Mouse (Mus musculus): ENCODE measurements at regions not wholly inside any gene's neighbourhood (a gene's known extent, or its start where the extent isn't known, plus 50 kb on each side); places are given as distances from the start of the nearest gene placed in this dataset.

- DNase-seq (ENCODE audit: low read depth, low spot score) = no peak
Measured at GRCm38 (mm10) chr13:83872887-83873286, 349.2 kb upstream of the Tmem161b start.

GRCm38 (mm10) chr13:83879561-83879960 lies 342.5 kb upstream of the Tmem161b start:
- DNase-seq (ENCODE audit: low read depth, low spot score) = no peak

- DNase-seq (ENCODE audit: low read depth, low spot score) = no peak
Measured at GRCm38 (mm10) chr13:83880305-83880704, 341.8 kb upstream of the Tmem161b start.

- no peak for DNase-seq (ENCODE audit: low read depth, low spot score)
Measured at GRCm38 (mm10) chr13:83880772-83881171, 341.3 kb upstream of the Tmem161b start.

- DNase-seq (ENCODE audit: low read depth, low spot score) = no peak
Measured at GRCm38 (mm10) chr13:83882839-83883238, 339.3 kb upstream of the Tmem161b start.

- DNase-seq (ENCODE audit: low read depth, low spot score) = no peak
Measured at GRCm38 (mm10) chr13:83883821-83884220, 338.3 kb upstream of the Tmem161b start.

GRCm38 (mm10) chr13:83884226-83884625 lies 337.9 kb upstream of the Tmem161b start:
- no peak for DNase-seq (ENCODE audit: low read depth, low spot score)

- DNase-seq (ENCODE audit: low read depth, low spot score) = no peak
Measured at GRCm38 (mm10) chr13:83884766-83885543, 337.1 kb upstream of the Tmem161b start.

- DNase-seq (ENCODE audit: low read depth, low spot score) = no peak
Measured at GRCm38 (mm10) chr13:83885729-83886128, 336.4 kb upstream of the Tmem161b start.

- DNase-seq (ENCODE audit: low read depth, low spot score) = no peak
Measured at GRCm38 (mm10) chr13:83914697-83915096, 307.4 kb upstream of the Tmem161b start.

- peak; percentile 3 for DNase-seq (ENCODE audit: low read depth, low spot score)
Measured at GRCm38 (mm10) chr13:83932761-83933160, 289.3 kb upstream of the Tmem161b start.

GRCm38 (mm10) chr13:83946495-83946894 lies 275.6 kb upstream of the Tmem161b start:
- no peak for DNase-seq (ENCODE audit: low read depth, low spot score)

- DNase-seq (ENCODE audit: low read depth, low spot score) = no peak
Measured at GRCm38 (mm10) chr13:83951163-83951562, 270.9 kb upstream of the Tmem161b start.

GRCm38 (mm10) chr13:83951808-83952207 lies 270.3 kb upstream of the Tmem161b start:
- no peak for DNase-seq (ENCODE audit: low read depth, low spot score)

- DNase-seq (ENCODE audit: low read depth, low spot score) = no peak
Measured at GRCm38 (mm10) chr13:83952353-83952752, 269.7 kb upstream of the Tmem161b start.

GRCm38 (mm10) chr13:83952862-83953261 lies 269.2 kb upstream of the Tmem161b start:
- no peak for DNase-seq (ENCODE audit: low read depth, low spot score)

- DNase-seq (ENCODE audit: low read depth, low spot score) = no peak
Measured at GRCm38 (mm10) chr13:83955701-83956100, 266.4 kb upstream of the Tmem161b start.

GRCm38 (mm10) chr13:83978541-83978940 lies 243.6 kb upstream of the Tmem161b start:
- no peak for DNase-seq (ENCODE audit: low read depth, low spot score)

GRCm38 (mm10) chr13:83979535-83979934 lies 242.6 kb upstream of the Tmem161b start:
- no peak for DNase-seq (ENCODE audit: low read depth, low spot score)

GRCm38 (mm10) chr13:83984651-83985331 lies 237.3 kb upstream of the Tmem161b start:
- DNase-seq (ENCODE audit: low read depth, low spot score) = no peak

GRCm38 (mm10) chr13:83987746-83988423 lies 234.2 kb upstream of the Tmem161b start:
- DNase-seq (ENCODE audit: low read depth, low spot score) = no peak

GRCm38 (mm10) chr13:83988517-83988916 lies 233.6 kb upstream of the Tmem161b start:
- DNase-seq (ENCODE audit: low read depth, low spot score) = no peak

All from retina, adult 2 months (tissue).